In genomic region chr2:27957184-27957583, GRCm38 (mm10) we compare ENCODE assay signal across 9 mouse cellular contexts.
A peak's percentile ranks its signal among the peaks of the same experiment; 100 is the strongest.
DNase-seq lines count a peak whose midpoint lies in the region; ATAC-seq and TF ChIP-seq lines count a peak whose summit lies in the region.
"Had no signal": no experiment of that assay in that cellular context is flagged by ENCODE, and none has a peak within 500 bp of the region (broad histone marks: within the 10 kb centered on the region; RNA-seq: fewer than 3 reads in every experiment).

No protein-coding gene starts in this region.

- intact Hi-C loops in heart, postnatal 10 days (cut with DNase I) = no loop called here

- no peak for DNase-seq in limb, embryonic 14.5 days (ENCODE audit: low spot score)
- DNase-seq in limb, embryonic 10.5 days (ENCODE audit: low spot score) = no peak
- peak; percentile 71 to 74 for DNase-seq in adrenal gland, postnatal 36 days
- DNase-seq in heart, postnatal 10 days = peak; percentile 57 to 62
- peak; percentile 60 for DNase-seq in lung, postnatal 10 days
- DNase-seq in B cell, adult 2 months = no peak
- DNase-seq: cerebellum, postnatal 14 days had no signal

- H3K9ac ChIP-seq in limb, embryonic 14.5 days (ENCODE audit: low read depth, low read length, severe bottlenecking) = no peak overlapping the region
- H3K9ac ChIP-seq: heart, embryonic 15.5 days had no signal

- no peaks in the 10 kb centered on the region for H3K4me1 ChIP-seq in limb, embryonic 14.5 days (ENCODE audit: control insufficient read depth, insufficient read depth, low read length)
- peaks cover 22% of the 10 kb centered on the region for H3K4me1 ChIP-seq in limb, embryonic 10.5 days

- peak; percentile 25; the same call in 1 of the 2 replicates for ATAC-seq in limb, embryonic 14.5 days (ENCODE audit: low FRiP score, low read depth)
- ATAC-seq in megakaryocyte progenitor cell, adult 5-6 weeks (replicated peaks; ENCODE audit: poor library complexity) = no peak

- no peak overlapping the region for H3K27ac ChIP-seq in limb, embryonic 14.5 days (replicated peaks; ENCODE audit: low read depth, low read length)
- no peak overlapping the region for H3K27ac ChIP-seq in limb, embryonic 10.5 days
- H3K27ac ChIP-seq: heart, embryonic 15.5 days had no signal

- H3K36me3 ChIP-seq in limb, embryonic 14.5 days (ENCODE audit: control insufficient read depth, insufficient read depth, low read length) = peaks cover 87% of the 10 kb centered on the region
- H3K36me3 ChIP-seq in limb, embryonic 10.5 days = peaks cover 51% of the 10 kb centered on the region
- H3K36me3 ChIP-seq: heart, embryonic 15.5 days had no signal

- TF ChIP-seq POLR2A in limb, embryonic 14.5 days (IDR thresholded peaks at IDR 0.05; ENCODE audit: borderline replicate concordance, extremely low read depth, insufficient read depth, insufficient read length) = no peak

- 36% methylated on average over 5 of the region's 5 CpGs for WGBS in limb, embryonic 14.5 days
- 80% methylated on average over 5 of the region's 5 CpGs for WGBS in limb, embryonic 10.5 days

- H3K27me3 ChIP-seq in limb, embryonic 14.5 days (ENCODE audit: control insufficient read depth, insufficient read depth, low read length) = no peaks in the 10 kb centered on the region
- no peaks in the 10 kb centered on the region for H3K27me3 ChIP-seq in limb, embryonic 10.5 days (ENCODE audit: low read depth, poor library complexity, severe bottlenecking)
- H3K27me3 ChIP-seq: heart, embryonic 15.5 days had no signal

- no peaks in the 10 kb centered on the region for H3K9me3 ChIP-seq in limb, embryonic 14.5 days (ENCODE audit: control insufficient read depth, low read length)
- no peaks in the 10 kb centered on the region for H3K9me3 ChIP-seq in limb, embryonic 10.5 days (replicated peaks)
- H3K9me3 ChIP-seq: heart, embryonic 15.5 days had no signal

- H3K4me2 ChIP-seq in limb, embryonic 14.5 days (replicated peaks; ENCODE audit: low read depth, low read length, severe bottlenecking) = no peak overlapping the region
- H3K4me2 ChIP-seq: heart, embryonic 15.5 days had no signal

- no peak overlapping the region for H3K4me3 ChIP-seq in limb, embryonic 14.5 days (replicated peaks; ENCODE audit: low read length)
- no peak overlapping the region for H3K4me3 ChIP-seq in limb, embryonic 10.5 days
- H3K4me3 ChIP-seq: heart, embryonic 15.5 days had no signal

Comparison
In these comparisons a context has a peak if more than half of its experiments do, and no peak if none do; other contexts are left out.
1. DNase-seq: peak in adrenal gland, postnatal 36 days (2 of 2), heart, postnatal 10 days (2 of 2) and lung, postnatal 10 days (single experiment); none in limb, embryonic 14.5 days (single experiment), limb, embryonic 10.5 days (single experiment) and B cell, adult 2 months (0 of 2).